Mouse (Mus musculus): ENCODE measurements around the gene Tmem185a. TPM values are rescaled to one million over a fixed set of nuclear protein-coding genes. Genes with fewer than 3 reads are reported as not detected.
"Not testable (repeated sequence)": the region's sequence is repeated elsewhere in the genome, so short reads cannot be mapped to it uniquely, and the experiment has no call there.

Tmem185a gene
- polyA plus RNA-seq, 1 experiment from 2014 or later = 34.7 TPM

DNA sequence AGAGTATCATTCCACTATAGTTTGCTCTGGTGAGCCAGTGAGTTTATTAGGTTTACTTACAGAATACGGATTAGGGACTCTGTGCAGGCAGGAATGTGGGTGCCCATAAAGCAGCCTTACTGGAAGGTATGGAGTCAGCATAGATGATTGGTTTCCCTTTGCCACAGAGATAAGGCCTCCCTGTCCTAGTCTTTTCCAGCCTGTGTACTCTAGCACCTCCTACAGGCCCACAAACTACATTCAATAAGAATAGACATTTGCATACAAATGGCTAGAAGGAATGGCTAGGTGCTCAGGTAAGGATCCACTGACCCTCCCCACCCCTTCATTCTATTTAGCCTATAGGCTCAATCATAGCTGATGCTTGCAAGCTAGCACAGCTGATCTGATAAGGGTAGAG is 24.6 kb downstream of the Tmem185a start:
- H3K9me3 ChIP-seq (replicated peaks; ENCODE audit: control insufficient read depth, low read length); H3K4me2 ChIP-seq (ENCODE audit: low read depth, low read length); H3K4me1 ChIP-seq (ENCODE audit: control insufficient read depth, insufficient read depth, low read length); H3K27me3 ChIP-seq (ENCODE audit: control insufficient read depth, insufficient read depth, low read length); H3K4me3 ChIP-seq (replicated peaks; ENCODE audit: low read length); ATAC-seq (ENCODE audit: insufficient read depth, low FRiP score); H3K36me3 ChIP-seq (ENCODE audit: control insufficient read depth, insufficient read depth, low read length); H3K27ac ChIP-seq (ENCODE audit: low read length); H3K9ac ChIP-seq (ENCODE audit: low read length): not testable (repeated sequence)
- WGBS = no CpG with 5 or more reads among the region's 1 CpGs

GRCm38 (mm10) chrX:70425473-70425872 is 51.5 kb downstream of the Tmem185a start:
- not testable (repeated sequence) for H3K4me3 ChIP-seq (replicated peaks; ENCODE audit: low read length); H3K4me2 ChIP-seq (ENCODE audit: low read depth, low read length); H3K27ac ChIP-seq (ENCODE audit: low read length); H3K36me3 ChIP-seq (ENCODE audit: control insufficient read depth, insufficient read depth, low read length); H3K27me3 ChIP-seq (ENCODE audit: control insufficient read depth, insufficient read depth, low read length); H3K9me3 ChIP-seq (replicated peaks; ENCODE audit: control insufficient read depth, low read length); H3K4me1 ChIP-seq (ENCODE audit: control insufficient read depth, insufficient read depth, low read length); H3K9ac ChIP-seq (ENCODE audit: low read length); ATAC-seq (ENCODE audit: insufficient read depth, low FRiP score)
- WGBS = 65% methylated on average over 3 of the region's 3 CpGs

Other genes starting within 250 kb of the Tmem185a start
- gene Ids, start 112.1 kb downstream of the Tmem185a start, polyA plus RNA-seq (2015; fragmentation: Nextera tagmentation; extraction: Ambion mirVana) = 3.8 TPM in 2 replicates
- gene 1110012L19Rik, start 91.3 kb downstream of the Tmem185a start, polyA plus RNA-seq (2015; fragmentation: Nextera tagmentation; extraction: Ambion mirVana) = 31.8 and 35.6 TPM in 2 replicates